Mouse (Mus musculus) v-Abl transformed pro-B cells (cell line): Measurements from ENCODE around the gene Iqck.

ENCODE experiments used
- in situ Hi-C, 2 experiments: fragments of 400-800 bp; cut with MboI; formaldehyde crosslinking; loops; one replicate each; pipeline ENCODE4 v1.15.1; 2025; ENCODE audit not compliant: unreplicated experiment in 2 of 2

Gene Iqck

DNA sequence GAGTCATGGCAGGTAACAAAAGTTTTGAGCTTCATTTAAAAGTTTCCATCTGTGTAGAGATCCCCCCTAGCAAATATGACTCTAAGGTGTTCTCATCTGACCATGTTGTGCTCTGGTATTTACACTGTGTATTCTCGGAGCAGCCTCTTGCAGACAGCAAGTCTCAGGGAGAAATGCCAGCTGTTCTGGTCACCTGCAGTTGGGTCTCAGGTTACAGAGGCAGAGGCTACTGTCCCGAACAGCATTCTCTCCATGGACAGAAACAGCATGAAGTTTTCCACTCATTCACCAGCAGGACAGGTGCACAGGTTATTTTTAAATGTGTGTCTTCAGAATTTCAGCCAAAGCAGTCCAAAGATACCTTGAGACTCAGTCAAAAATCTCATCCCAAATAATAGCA lies 89.3 kb downstream of the Iqck start:
- in situ Hi-C loops: no loop called here

GRCm38 (mm10) chr7:118947241-118947640 lies 91.7 kb downstream of the Iqck start:
- in situ Hi-C loops: no loop called here

- in situ Hi-C loops: no loop called here
These were observed 93.2 kb downstream of the Iqck start for GRCm38 (mm10) chr7:118948677-118949282.

- in situ Hi-C loops: no loop called here
These were observed 94.2 kb downstream of the Iqck start for GRCm38 (mm10) chr7:118949749-118950148.

GRCm38 (mm10) chr7:118953626-118954282 lies 98.2 kb downstream of the Iqck start:
- in situ Hi-C loops: no loop called here

DNA sequence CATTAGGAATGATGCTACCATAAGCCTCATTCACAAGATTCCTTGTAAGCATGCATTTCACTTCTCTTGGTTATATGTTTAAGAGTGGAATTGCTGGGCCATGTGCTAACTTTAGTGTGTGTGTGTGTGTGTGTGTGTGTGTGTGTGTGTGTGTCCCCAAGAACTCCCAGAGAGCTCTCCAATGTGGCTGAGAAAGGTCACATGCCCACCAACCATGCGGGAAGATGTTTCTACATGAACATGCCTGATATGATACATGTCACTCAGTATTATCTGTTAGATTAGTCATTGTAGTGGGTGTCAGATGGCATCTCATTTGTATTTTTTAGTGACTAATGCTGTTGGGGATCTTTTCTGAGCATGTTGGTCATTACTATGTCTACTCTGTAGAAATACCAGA lies 99.4 kb downstream of the Iqck start:
- in situ Hi-C loops: no loop called here

- in situ Hi-C loops: no loop called here
These were observed 101.2 kb downstream of the Iqck start for GRCm38 (mm10) chr7:118956616-118957246.

GRCm38 (mm10) chr7:118959209-118959608 lies 103.7 kb downstream of the Iqck start:
- in situ Hi-C loops: no loop called here

DNA sequence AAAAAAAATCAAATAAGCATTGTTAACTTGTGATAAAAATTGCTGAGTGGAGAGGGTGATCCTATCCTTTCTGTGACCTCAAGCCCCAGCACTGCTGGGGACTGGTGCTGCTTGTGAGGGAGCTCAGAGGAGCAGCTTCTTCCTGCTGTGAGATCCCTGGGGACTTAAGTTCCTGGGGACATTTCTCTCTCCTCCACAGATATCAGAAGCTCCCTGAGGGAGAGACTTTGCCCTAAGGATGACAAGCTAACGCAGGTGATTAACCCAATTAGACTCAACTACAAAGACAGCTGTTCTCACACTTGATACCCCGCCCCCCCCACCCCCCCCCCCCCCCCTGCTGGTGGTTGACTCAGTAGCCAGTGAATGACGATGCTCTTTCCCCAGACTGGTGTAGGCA lies 109.2 kb downstream of the Iqck start:
- in situ Hi-C loops: no loop called here

DNA sequence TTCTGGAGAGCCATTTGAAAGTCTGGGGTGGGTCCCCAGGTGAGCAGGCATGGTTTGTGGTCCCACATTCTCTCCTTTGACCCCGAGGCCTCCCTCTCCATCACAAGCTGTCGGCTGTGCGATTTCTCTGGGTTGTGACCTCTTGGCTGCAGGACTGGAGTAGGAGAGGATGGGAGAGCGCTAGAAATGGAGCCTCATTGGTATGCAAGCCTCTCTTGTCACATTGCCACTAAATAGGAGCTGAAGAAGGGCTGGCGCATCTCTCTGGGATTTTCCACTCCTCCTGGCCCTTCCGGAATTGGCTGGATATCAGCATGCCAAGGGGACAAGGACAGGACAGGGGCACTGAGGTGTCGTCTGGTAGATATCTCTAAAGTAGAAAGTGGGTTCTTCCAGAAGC lies 109.6 kb downstream of the Iqck start:
- in situ Hi-C loops: no loop called here

- in situ Hi-C loops: no loop called here
These were observed 113.3 kb downstream of the Iqck start for GRCm38 (mm10) chr7:118968870-118969269.

DNA sequence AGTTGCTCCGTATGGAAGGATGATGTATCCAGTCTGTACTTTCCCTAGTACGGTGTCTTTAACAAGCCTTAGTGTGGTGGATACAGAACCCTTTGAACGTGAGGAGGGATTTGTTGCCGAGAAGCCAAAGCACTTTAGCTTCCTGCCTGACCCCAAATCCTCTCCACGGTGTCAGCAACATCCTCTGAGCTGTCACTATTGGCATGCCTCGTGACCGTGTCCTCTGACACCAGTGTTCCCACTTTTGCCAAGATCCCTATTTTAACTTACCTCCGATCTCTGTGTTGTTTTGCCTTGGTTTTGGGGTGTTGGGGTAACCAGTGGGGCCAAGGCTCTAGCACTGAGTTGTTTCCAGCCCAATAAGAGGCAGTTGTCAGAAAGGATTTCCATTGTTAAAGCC lies 115.9 kb downstream of the Iqck start:
- in situ Hi-C loops: no loop called here

DNA sequence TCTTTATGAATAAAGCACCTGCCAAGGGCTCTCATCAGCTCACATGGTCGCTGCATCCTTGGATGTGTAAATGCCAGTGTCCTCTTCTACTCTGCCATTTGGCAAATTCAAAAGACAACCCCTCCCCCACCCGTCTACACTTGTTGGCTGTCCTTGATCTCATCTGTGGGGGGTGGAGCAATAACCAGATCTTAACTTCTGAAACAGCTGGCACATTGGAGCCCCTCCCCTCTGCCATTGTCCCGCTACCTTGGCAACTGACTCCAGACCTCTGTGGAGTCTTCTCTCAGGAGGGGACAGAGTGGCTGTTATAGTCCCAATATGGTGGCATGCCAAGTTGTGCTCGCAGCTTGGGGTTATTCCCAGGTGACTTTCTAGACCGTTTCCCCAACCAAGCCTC lies 116.8 kb downstream of the Iqck start:
- in situ Hi-C loops: no loop called here

GRCm38 (mm10) chr7:118973377-118973776 lies 117.8 kb downstream of the Iqck start:
- in situ Hi-C loops: no loop called here

DNA sequence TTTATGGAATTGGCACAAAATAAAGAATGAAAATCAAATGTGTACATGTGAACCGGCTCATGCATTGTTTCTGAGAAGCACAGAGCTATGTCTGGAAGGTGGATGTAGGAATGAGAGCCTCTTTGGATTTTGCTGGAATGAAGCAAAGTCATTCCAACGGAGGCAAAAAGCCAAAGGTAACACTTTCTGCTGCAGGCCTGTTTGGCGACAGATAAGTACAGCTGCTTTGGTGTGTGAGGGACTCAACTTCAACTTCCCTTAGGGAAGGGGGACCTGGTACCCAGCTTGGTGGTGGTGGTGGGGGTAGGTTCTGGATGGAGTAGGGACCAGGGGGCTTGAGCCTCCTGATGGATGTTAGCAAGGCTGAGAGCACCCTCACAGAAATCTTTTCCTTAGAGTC lies 120.3 kb downstream of the Iqck start:
- in situ Hi-C loops: loop anchor here (25.0 kb wide), 3 partner anchors 364 to 514 kb away; partner anchors contain the start of gene Itpripl2 (in 1 of the 2)

GRCm38 (mm10) chr7:118976414-118977166 lies 121.0 kb downstream of the Iqck start:
- in situ Hi-C loops: loop anchor here (25.0 kb wide), 3 partner anchors 364 to 514 kb away; partner anchors contain the start of gene Itpripl2 (in 1 of the 2)

DNA sequence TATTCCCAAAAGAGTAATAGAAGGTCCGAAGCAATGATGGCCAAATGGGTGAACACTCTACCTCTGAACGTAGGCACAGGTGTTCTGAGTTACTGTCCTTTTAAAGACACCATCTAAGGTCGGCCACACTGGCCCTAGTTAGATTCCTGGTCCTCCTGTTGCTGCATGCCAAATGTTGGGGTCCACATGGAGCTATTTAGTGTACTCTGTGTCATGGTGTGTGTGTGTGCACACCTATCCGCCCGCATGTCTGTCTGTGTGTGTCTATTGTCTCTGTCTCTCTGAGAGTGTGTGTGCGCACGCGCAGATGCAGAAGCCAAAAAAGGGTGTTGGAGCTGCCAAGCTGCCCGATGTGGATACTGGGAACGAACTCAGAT lies 121.6 kb downstream of the Iqck start:
- in situ Hi-C loops: loop anchor here (25.0 kb wide), 3 partner anchors 365 to 515 kb away; partner anchors contain the start of gene Itpripl2 (in 1 of the 2)

DNA sequence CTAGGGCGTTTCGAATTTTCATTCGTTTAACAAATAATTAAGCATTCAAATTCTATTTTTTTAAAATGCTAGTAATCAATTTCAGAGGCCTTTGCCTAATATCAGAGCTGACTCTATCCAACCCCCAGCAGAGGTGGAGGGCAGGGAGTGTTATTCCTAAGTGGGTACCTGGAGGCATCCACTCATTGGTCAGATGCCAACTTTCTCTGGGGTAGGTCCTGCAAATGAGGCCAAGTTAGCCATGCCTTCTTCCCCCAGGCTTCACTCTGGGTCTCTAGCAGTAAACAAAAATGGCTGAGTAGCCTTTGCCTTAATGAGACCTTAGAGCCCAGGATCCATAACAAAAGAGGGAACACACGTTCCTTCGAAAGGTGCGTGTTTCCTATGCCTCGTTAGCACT lies 123.6 kb downstream of the Iqck start:
- in situ Hi-C loops: loop anchor here (25.0 kb wide), 3 partner anchors 367 to 517 kb away; partner anchors contain the start of gene Itpripl2 (in 1 of the 2)

DNA sequence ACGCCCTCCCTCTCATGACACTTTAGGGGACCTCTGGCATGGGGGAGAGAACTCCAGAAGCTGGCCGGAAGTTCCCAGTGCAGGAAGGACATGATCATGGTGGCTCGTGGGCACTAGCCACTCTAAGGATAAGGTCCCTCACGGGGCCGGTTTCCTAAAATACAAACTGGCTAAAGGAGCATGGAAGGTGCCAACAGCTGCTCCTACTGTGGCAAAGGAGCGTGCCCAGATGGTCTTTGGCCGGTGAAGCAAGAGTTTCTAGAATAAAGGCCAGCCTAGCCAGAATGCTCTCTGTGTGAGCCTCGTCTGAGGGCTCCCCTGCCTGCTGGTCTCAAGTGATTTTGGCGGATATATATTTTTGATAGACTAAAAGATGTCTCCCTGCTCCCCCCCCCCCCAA lies 124.2 kb downstream of the Iqck start:
- in situ Hi-C loops: loop anchor here (25.0 kb wide), 3 partner anchors 367 to 517 kb away; partner anchors contain the start of gene Itpripl2 (in 1 of the 2)

DNA sequence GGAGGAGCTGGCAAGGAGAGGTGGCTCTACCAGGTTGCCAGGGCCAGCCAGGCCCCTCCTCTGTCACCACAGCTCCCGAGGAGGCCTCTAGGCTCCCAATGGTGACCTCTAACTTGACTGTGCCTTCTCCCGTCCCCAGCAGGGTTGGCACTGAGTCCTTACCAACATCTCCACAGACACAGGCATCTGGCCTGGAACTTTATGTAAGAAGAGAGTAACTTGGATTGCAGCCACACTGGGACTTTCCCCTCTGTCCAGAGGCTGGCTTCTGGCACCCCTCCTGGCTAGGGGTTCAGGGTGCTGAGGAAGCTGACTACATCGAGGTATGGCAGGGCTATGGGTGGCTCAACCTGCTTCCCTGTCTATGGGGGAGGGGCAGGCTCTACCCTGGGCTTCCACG lies 125.8 kb downstream of the Iqck start:
- in situ Hi-C loops: loop anchor here (25.0 kb wide), 3 partner anchors 369 to 519 kb away; partner anchors contain the start of gene Itpripl2 (in 1 of the 2)

- in situ Hi-C loops: loop anchor here (25.0 kb wide), 3 partner anchors 370 to 520 kb away; partner anchors contain the start of gene Itpripl2 (in 1 of the 2)
These were observed 126.3 kb downstream of the Iqck start for GRCm38 (mm10) chr7:118981831-118982230.
